Mouse (Mus musculus) retina, adult 2 months (tissue): ENCODE data around the gene Tulp4.
"Not testable (repeated sequence)": the region's sequence is repeated elsewhere in the genome, so short reads cannot be mapped to it uniquely, and the experiment has no call there.

Experiments
- DNase-seq: peaks from one replicate; pipeline ENCODE4 v3.0.0-alpha.2; 2012; ENCODE audit warnings: low read depth, low spot score

Tulp4 gene

GRCm38 (mm10) chr17:6279205-6279604, 173.0 kb downstream of the Tulp4 start:
- not testable (repeated sequence) for DNase-seq

- not testable (repeated sequence) for DNase-seq
Observed at GRCm38 (mm10) chr17:6279772-6280171, 173.5 kb downstream of the Tulp4 start.

GRCm38 (mm10) chr17:6280513-6280912, 174.3 kb downstream of the Tulp4 start:
- not testable (repeated sequence) for DNase-seq

GRCm38 (mm10) chr17:6283137-6283536, 176.9 kb downstream of the Tulp4 start:
- not testable (repeated sequence) for DNase-seq

GRCm38 (mm10) chr17:6286169-6286568, 179.9 kb downstream of the Tulp4 start:
- DNase-seq = not testable (repeated sequence)

- not testable (repeated sequence) for DNase-seq
Observed at GRCm38 (mm10) chr17:6289045-6289444, 182.8 kb downstream of the Tulp4 start.

- DNase-seq = not testable (repeated sequence)
Observed at GRCm38 (mm10) chr17:6293882-6294281, 187.6 kb downstream of the Tulp4 start.

- not testable (repeated sequence) for DNase-seq
Observed at GRCm38 (mm10) chr17:6297060-6297795, 191.0 kb downstream of the Tulp4 start.

- DNase-seq = not testable (repeated sequence)
Observed at GRCm38 (mm10) chr17:6300190-6300863, 194.1 kb downstream of the Tulp4 start.
